Mouse (Mus musculus) liver, embryonic 13.5 days (tissue): ENCODE data around the gene Slc25a38. TPM values are rescaled to one million over a fixed set of nuclear protein-coding genes. Genes with fewer than 3 reads are reported as not detected.
A peak's percentile ranks its signal among the peaks of the same experiment; 100 is the strongest.

Experiments used
- ATAC-seq: fragments of 200-750 bp; cut with Nextera tagmentation; 2 replicates; pipeline ENCODE4 v1.8.0; 2017; ENCODE audit warnings: low read depth, mild to moderate bottlenecking, moderate number of reproducible peaks, moderate library complexity
- DNase-seq: peaks from one replicate; pipeline ENCODE4 v3.0.0; 2022
- H3K27ac ChIP-seq: fragments of 300-500 bp; sonication (generic); 2 replicates; pipeline ENCODE4 v1.5.1; 2015; ENCODE audit warnings: moderate library complexity, mild to moderate bottlenecking, inconsistent platforms
- H3K27me3 ChIP-seq: fragments of 300-500 bp; sonication (generic); 2 replicates; pipeline ENCODE4 v1.6.1; 2015; ENCODE audit warnings: mild to moderate bottlenecking, inconsistent platforms
- H3K36me3 ChIP-seq: fragments of 300-500 bp; sonication (generic); 2 replicates; pipeline ENCODE4 v1.6.1; 2015; ENCODE audit warnings: mild to moderate bottlenecking, inconsistent platforms
- H3K4me1 ChIP-seq: fragments of 300-500 bp; sonication (generic); replicated peaks from 2 replicates; pipeline ENCODE4 v1.6.1; 2015; ENCODE audit warnings: inconsistent platforms
- H3K4me2 ChIP-seq: fragments of 300-500 bp; sonication (generic); 2 replicates; pipeline ENCODE4 v1.6.1; 2015; ENCODE audit warnings: inconsistent platforms, mild to moderate bottlenecking, moderate library complexity
- H3K4me3 ChIP-seq: fragments of 300-500 bp; sonication (generic); replicated peaks from 2 replicates; pipeline ENCODE4 v1.5.1; 2015; ENCODE audit warnings: mild to moderate bottlenecking, inconsistent platforms
- H3K9ac ChIP-seq: fragments of 300-500 bp; sonication (generic); 2 replicates; pipeline ENCODE4 v1.6.1; 2015; ENCODE audit warnings: mild to moderate bottlenecking, inconsistent platforms
- H3K9me3 ChIP-seq: fragments of 300-500 bp; sonication (generic); replicated peaks from 2 replicates; pipeline ENCODE4 v1.6.1; 2016; ENCODE audit warnings: inconsistent platforms
- WGBS: fragments of 180-500 bp; shearing (Covaris S2); methylation state at CpG from one replicate; pipeline ENCODE4 v1.1.7; 2015; ENCODE audit not compliant: insufficient replicate concordance; 5-methylcytosine and 5-hydroxymethylcytosine counted together
- polyA plus RNA-seq: library from polyadenylated mRNA; unstranded; fragments of >200 nt; fragmentation: Nextera tagmentation; extraction: Ambion mirVana; gene quantifications from 2 replicates; pipeline ENCODE4 v1.2.1, GENCODE M21; 2015

Slc25a38 gene
- polyA plus RNA-seq, 1 experiment from 2014 or later = 137 TPM

DNA sequence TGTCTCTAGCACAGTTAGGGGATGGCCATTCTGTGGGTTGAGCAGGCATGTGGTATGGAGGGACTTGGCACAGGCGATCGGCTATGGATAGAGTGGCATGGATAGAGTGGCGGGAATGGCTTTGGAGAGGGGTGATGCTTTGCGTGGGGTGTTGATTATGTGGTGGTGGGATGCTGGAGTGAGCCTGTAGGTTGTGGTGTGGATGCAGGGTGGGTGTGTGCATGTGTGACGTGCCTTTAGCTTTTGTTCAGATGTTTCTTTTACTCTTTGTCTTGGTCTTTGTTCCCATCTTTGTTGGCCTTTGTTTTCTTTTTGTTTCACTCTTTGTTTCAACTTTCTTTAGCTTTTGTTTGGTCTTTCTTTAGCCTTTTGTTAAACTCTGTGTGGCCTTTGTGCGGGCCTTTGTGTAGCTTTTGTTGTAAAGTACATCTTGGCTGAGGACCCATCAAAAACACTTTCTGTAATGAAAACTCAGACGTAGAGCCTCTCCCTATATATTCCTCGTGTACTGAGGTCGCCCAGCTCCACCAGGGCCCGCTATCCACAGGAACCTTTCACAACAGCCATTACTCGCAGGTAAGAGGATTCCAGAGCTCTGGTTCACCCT lies 39.2 kb downstream of the Slc25a38 start, which contains the start of gene Mobp:
Gene Mobp (plus strand): TSS at position 486 of the 607 bp plus-strand sequence.
- Histone ChIP-seq H3K27ac (no peak within 1 kb of the TSS), H3K9me3 (no peaks in the 10 kb centered on the region), H3K4me3 (no peak within 1 kb of the TSS), H3K9ac (no peak within 1 kb of the TSS), H3K36me3 (no peaks in the 10 kb centered on the region), H3K4me1 (0 out of 2 replicates have a peak, but pooled peaks cover 4% of the 10 kb centered on the region), H3K27me3 (0 out of 2 replicates have a peak, but pooled peaks cover 2% of the 10 kb centered on the region), H3K4me2 (no peak within 1 kb of the TSS)
- ATAC-seq (no peak), DNase-seq (no peak)
- WGBS = 65% methylated on average over 11 of the region's 11 CpGs

DNA sequence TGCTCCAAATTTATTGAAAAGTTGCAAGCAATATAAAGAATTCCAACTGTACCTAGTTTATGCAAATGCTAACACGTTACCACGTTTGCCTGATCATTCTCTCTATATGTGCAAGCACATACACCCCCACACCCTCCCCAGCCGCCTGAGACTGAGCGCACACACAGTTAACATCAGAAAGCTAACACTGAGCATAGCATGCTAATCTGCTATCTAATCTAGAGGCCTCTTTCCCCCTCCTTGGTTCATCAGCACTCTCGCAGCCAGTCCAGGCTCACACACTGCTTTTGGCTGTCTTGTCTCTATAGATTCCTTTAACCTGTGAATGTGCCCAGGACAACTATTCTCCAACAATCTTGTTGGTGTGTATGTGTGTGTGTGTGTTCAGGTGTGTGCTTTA lies 41.0 kb downstream of the Slc25a38 start:
- Histone ChIP-seq H3K27ac (no peak overlapping the region), H3K9ac (no peak overlapping the region), H3K4me3 (no peak overlapping the region), H3K4me2 (no peak overlapping the region), H3K36me3 (no peaks in the 10 kb centered on the region), H3K4me1 (0 out of 2 replicates have a peak, but pooled peaks cover 4% of the 10 kb centered on the region), H3K27me3 (0 out of 2 replicates have a peak, but pooled peaks cover 2% of the 10 kb centered on the region), H3K9me3 (no peaks in the 10 kb centered on the region)
- DNase-seq = no peak
- 48% methylated on average over 5 of the region's 5 CpGs for WGBS
- ATAC-seq = no peak

DNA sequence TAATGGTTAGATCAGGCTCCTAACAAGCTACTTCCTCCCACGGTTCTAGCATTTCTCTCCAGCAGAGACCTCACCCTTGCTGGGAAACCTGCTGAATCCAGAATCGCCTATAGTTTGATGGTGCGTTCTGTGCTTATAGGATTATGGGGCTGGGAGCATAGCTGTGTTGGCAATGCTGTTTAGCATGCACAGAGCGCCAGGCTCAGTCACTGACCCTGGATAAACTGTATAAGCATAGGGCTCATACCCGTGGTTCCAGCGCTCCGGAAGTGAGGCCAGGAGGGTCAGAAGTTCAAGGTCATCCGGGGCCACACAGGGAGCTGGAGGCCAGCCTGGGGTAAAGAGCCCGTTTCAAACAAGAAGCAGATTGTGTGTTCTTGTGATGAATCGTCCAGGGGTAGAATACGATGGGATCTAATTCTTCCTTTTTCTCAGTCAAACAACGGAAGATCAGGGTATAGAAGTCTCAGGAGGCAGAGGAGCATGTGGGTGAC lies 41.8 kb downstream of the Slc25a38 start:
- 64% methylated on average over 12 of the region's 12 CpGs for WGBS
- no peak for ATAC-seq
- Histone ChIP-seq H3K4me3 (no peak overlapping the region), H3K9me3 (no peaks in the 10 kb centered on the region), H3K36me3 (no peaks in the 10 kb centered on the region), H3K4me1 (0 out of 2 replicates have a peak, but pooled peaks cover 4% of the 10 kb centered on the region), H3K4me2 (no peak overlapping the region), H3K9ac (no peak overlapping the region), H3K27me3 (0 out of 2 replicates have a peak, but pooled peaks cover 2% of the 10 kb centered on the region), H3K27ac (no peak overlapping the region)
- DNase-seq = no peak

DNA sequence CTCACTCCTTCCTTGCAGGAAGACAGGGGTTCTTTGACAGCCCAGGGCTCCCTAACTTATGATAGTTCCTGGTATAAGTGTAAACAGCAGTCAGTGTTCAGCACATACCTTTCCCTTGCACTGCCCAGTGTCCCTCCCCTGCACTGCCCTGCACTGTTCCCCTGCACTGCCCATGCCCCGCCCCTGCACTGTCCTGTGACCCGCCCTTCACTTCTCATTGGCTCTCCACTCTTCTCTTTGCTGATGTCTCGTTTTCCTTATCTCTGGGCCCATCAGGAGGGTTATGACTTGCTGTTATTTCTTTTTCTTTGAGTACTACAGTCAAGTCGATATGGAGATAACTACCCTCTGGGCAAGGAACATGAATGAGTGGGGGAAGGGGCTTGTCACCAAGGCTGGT lies 47.9 kb downstream of the Slc25a38 start:
- ATAC-seq (peak; percentile 79), DNase-seq (no peak)
- Histone ChIP-seq H3K9me3 (no peaks in the 10 kb centered on the region), H3K4me3 (no peak overlapping the region), H3K27ac (no peak overlapping the region), H3K4me2 (no peak overlapping the region), H3K9ac (no peak overlapping the region), H3K4me1 (peaks cover 5% of the 10 kb centered on the region; the same call in 1 of the 2 replicates), H3K27me3 (no peaks in the 10 kb centered on the region), H3K36me3 (no peaks in the 10 kb centered on the region)
- WGBS = 32% methylated on average over 4 of the region's 4 CpGs

DNA sequence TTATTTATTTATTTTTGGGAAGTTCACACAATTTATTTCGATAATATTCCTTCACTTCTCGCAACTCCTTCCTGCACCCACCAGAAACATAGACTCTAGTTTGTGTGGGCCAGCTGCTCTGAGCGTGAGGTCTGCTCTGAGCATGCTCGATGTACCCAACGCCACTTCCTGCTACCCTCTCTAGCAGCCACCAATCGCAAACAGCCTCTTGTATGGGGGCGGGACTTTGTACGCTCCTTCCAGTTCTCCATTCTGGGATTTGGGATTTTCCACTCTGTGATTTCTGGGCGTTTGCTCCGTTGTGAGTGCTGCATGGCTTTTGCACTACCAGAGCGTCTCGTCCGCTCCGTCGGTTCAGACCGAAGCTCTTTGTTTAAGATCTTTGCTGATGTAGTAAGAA lies 53.7 kb downstream of the Slc25a38 start:
- Histone ChIP-seq H3K27ac (no peak overlapping the region), H3K4me1 (no peaks in the 10 kb centered on the region), H3K9ac (no peak overlapping the region), H3K4me3 (no peak overlapping the region), H3K9me3 (no peaks in the 10 kb centered on the region), H3K4me2 (no peak overlapping the region), H3K36me3 (no peaks in the 10 kb centered on the region), H3K27me3 (peaks cover 12% of the 10 kb centered on the region)
- ATAC-seq (no peak), DNase-seq (no peak)
- 77% methylated on average over 16 of the region's 16 CpGs for WGBS

DNA sequence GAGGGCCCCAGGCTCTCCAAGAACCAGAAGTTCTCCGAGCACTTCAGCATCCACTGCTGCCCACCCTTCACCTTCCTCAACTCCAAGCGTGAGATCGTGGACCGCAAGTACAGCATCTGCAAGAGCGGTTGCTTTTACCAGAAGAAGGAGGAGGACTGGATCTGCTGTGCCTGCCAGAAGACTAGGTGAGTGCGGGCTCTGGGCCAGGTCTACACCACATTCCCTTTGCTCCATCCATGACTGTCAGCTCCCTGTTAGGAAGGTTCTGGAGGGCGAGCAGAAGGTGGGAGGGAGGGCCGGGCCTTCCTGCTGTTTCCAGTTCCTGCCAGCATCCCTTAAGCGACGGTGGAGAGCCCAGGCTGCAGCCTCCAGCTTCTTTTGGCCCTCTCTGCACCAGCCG lies 57.7 kb downstream of the Slc25a38 start:
- ATAC-seq = no peak
- Histone ChIP-seq H3K4me3 (no peak overlapping the region), H3K4me2 (no peak overlapping the region), H3K36me3 (no peaks in the 10 kb centered on the region), H3K9ac (no peak overlapping the region), H3K27me3 (peaks cover 18% of the 10 kb centered on the region), H3K9me3 (peaks cover 6% of the 10 kb centered on the region; the same call in 1 of the 2 replicates), H3K27ac (no peak overlapping the region), H3K4me1 (no peaks in the 10 kb centered on the region)
- WGBS = 48% methylated on average over 11 of the region's 11 CpGs
- no peak for DNase-seq

DNA sequence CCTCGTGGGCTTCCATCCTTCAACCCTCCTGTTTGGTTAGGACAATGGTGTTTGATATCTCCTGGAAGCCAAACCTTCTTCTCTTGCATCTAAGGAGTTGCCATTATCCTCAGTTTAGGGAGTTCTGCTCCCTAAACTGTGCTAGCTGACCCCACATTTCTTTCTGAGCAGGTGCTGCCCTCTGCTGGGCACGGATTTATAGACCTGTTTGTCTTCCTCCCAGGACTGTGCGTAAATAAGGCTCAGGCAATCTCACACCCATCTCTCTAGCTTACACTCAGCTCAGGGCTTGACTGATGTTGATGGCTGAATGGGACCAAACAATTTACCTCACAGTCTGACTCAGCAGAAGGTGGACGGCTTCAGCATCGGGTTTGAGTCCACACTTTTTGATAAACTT lies 61.1 kb downstream of the Slc25a38 start:
- Histone ChIP-seq H3K27me3 (peaks cover 18% of the 10 kb centered on the region), H3K9ac (no peak overlapping the region), H3K9me3 (peaks cover 6% of the 10 kb centered on the region; the same call in 1 of the 2 replicates), H3K4me2 (no peak overlapping the region), H3K4me1 (no peaks in the 10 kb centered on the region), H3K4me3 (no peak overlapping the region), H3K36me3 (no peaks in the 10 kb centered on the region), H3K27ac (no peak overlapping the region)
- ATAC-seq (no peak), DNase-seq (peak; percentile 34)
- 30% methylated on average over 5 of the region's 5 CpGs for WGBS

Other genes starting within 250 kb of the Slc25a38 start
- 22.8 and 27.8 TPM in 2 replicates for gene Wdr48, start 215.5 kb upstream of the Slc25a38 start, polyA plus RNA-seq
- gene Gorasp1, start 172.8 kb upstream of the Slc25a38 start, polyA plus RNA-seq = 10.4 and 12.6 TPM in 2 replicates
- 0.08 and 0.09 TPM in 2 replicates for gene Ttc21a, start 172.8 kb upstream of the Slc25a38 start, polyA plus RNA-seq
- 1.2 and 1.3 TPM in 2 replicates for gene Csrnp1, start 125.7 kb upstream of the Slc25a38 start, polyA plus RNA-seq
- 0.01 and 0.14 TPM in 2 replicates for gene Xirp1, start 86.8 kb upstream of the Slc25a38 start, polyA plus RNA-seq
- 3.5 and 4.3 TPM in 2 replicates for gene Cx3cr1, start 40.5 kb upstream of the Slc25a38 start, polyA plus RNA-seq
- gene Ccr8, start 18.3 kb upstream of the Slc25a38 start, polyA plus RNA-seq = 0.13 TPM in 1 of 2 replicates, not detected in the other
- 1,061 and 1,158 TPM in 2 replicates for gene Rpsa, start 17.3 kb downstream of the Slc25a38 start, polyA plus RNA-seq
- gene Mobp, start 39.3 kb downstream of the Slc25a38 start, polyA plus RNA-seq = not detected in 2 replicates
- gene Myrip, start 191.1 kb downstream of the Slc25a38 start, polyA plus RNA-seq = 0.03 TPM in 1 of 2 replicates, not detected in the other